Mouse (Mus musculus) hindbrain, embryonic 10.5 days (tissue): ENCODE results near the gene Sh2b2. TPM values are rescaled to one million over a fixed set of nuclear protein-coding genes. Genes with fewer than 3 reads are reported as not detected.
A peak's percentile ranks its signal among the peaks of the same experiment; 100 is the strongest.
"Not testable (repeated sequence)": the region's sequence is repeated elsewhere in the genome, so short reads cannot be mapped to it uniquely, and the experiment has no call there.

Experiments used
- DNase-seq: peaks from one replicate; pipeline ENCODE4 v3.0.0-alpha.2; 2017; ENCODE audit warnings: low spot score
- H3K27ac ChIP-seq: fragments of 300-500 bp; sonication (generic); 2 replicates; pipeline ENCODE4 v1.5.1; 2016; ENCODE audit warnings: mild to moderate bottlenecking, moderate library complexity
- H3K27me3 ChIP-seq: fragments of 300-500 bp; sonication (generic); 2 replicates; pipeline ENCODE4 v1.6.1; 2016; ENCODE audit warnings: mild to moderate bottlenecking; ENCODE audit not compliant: poor library complexity, insufficient read depth, severe bottlenecking
- H3K36me3 ChIP-seq: fragments of 300-500 bp; sonication (generic); 2 replicates; pipeline ENCODE4 v1.6.1; 2016; ENCODE audit warnings: mild to moderate bottlenecking, moderate library complexity
- H3K4me1 ChIP-seq: fragments of 300-500 bp; sonication (generic); replicated peaks from 2 replicates; pipeline ENCODE4 v1.6.1; 2016; ENCODE audit warnings: mild to moderate bottlenecking
- H3K4me3 ChIP-seq: fragments of 300-500 bp; sonication (generic); 2 replicates; pipeline ENCODE4 v1.5.1; 2016; ENCODE audit warnings: mild to moderate bottlenecking, moderate library complexity
- H3K9me3 ChIP-seq: fragments of 300-500 bp; sonication (generic); 2 replicates; pipeline ENCODE4 v1.6.1; 2016; ENCODE audit warnings: mild to moderate bottlenecking, moderate library complexity
- WGBS: fragments of 180-500 bp; shearing (Covaris S2); methylation state at CpG from one replicate; pipeline ENCODE4 v1.1.7; 2016; 5-methylcytosine and 5-hydroxymethylcytosine counted together
- polyA plus RNA-seq: library from polyadenylated mRNA; unstranded; fragments of >200 nt; fragmentation: Nextera tagmentation; extraction: Ambion mirVana; gene quantifications from 2 replicates; pipeline ENCODE4 v1.2.1, GENCODE M21; 2016

Sh2b2 gene
- polyA plus RNA-seq, 1 experiment from 2014 or later: 17.3 TPM

- no peak for DNase-seq
- H3K27ac ChIP-seq: no peak overlapping the region
- peaks cover 95% of the 10 kb centered on the region for H3K36me3 ChIP-seq
- H3K9me3 ChIP-seq: 0 out of 2 replicates have a peak, but pooled peaks cover 2% of the 10 kb centered on the region
- peaks cover 21% of the 10 kb centered on the region for H3K4me1 ChIP-seq
- peaks cover 6% of the 10 kb centered on the region for H3K27me3 ChIP-seq
- no peak overlapping the region for H3K4me3 ChIP-seq
- 83% methylated on average over 7 of the region's 7 CpGs for WGBS
These were observed 20.0 kb downstream of the Sh2b2 start for GRCm38 (mm10) chr5:136226246-136226876.

GRCm38 (mm10) chr5:136218585-136218984, 27.8 kb downstream of the Sh2b2 start:
- DNase-seq: no peak
- H3K4me1 ChIP-seq: no peaks in the 10 kb centered on the region
- peaks cover 11% of the 10 kb centered on the region for H3K9me3 ChIP-seq
- H3K4me3 ChIP-seq: no peak overlapping the region
- H3K27me3 ChIP-seq: no peaks in the 10 kb centered on the region
- H3K36me3 ChIP-seq: peaks cover 56% of the 10 kb centered on the region
- 80% methylated on average over 12 of the region's 12 CpGs for WGBS
- no peak overlapping the region for H3K27ac ChIP-seq

GRCm38 (mm10) chr5:136217932-136218381, 28.4 kb downstream of the Sh2b2 start:
- Histone ChIP-seq H3K9me3 (peaks cover 9% of the 10 kb centered on the region), H3K4me1 (no peaks in the 10 kb centered on the region), H3K36me3 (peaks cover 50% of the 10 kb centered on the region), H3K27me3 (no peaks in the 10 kb centered on the region), H3K27ac (no peak overlapping the region), H3K4me3 (no peak overlapping the region)
- DNase-seq: no peak
- WGBS: 73% methylated on average over 4 of the region's 4 CpGs

- DNase-seq: no peak
- 89% methylated on average over 18 of the region's 18 CpGs for WGBS
- H3K9me3 ChIP-seq: peaks cover 9% of the 10 kb centered on the region
These were observed 29.2 kb downstream of the Sh2b2 start for GRCm38 (mm10) chr5:136217004-136217665.

GRCm38 (mm10) chr5:136215958-136216357, 30.4 kb downstream of the Sh2b2 start:
- Histone ChIP-seq H3K4me1 (no peaks in the 10 kb centered on the region), H3K9me3 (peaks cover 9% of the 10 kb centered on the region), H3K36me3 (peaks cover 30% of the 10 kb centered on the region), H3K27me3 (no peaks in the 10 kb centered on the region), H3K27ac (no peak overlapping the region), H3K4me3 (no peak overlapping the region)
- no peak for DNase-seq
- 92% methylated on average over 5 of the region's 5 CpGs for WGBS

More at GRCm38 (mm10) chr5:136217004-136217665, 29.2 kb downstream of the Sh2b2 start:
- Histone ChIP-seq H3K27me3 (no peaks in the 10 kb centered on the region), H3K27ac (no peak overlapping the region), H3K4me3 (no peak overlapping the region), H3K4me1 (no peaks in the 10 kb centered on the region), H3K36me3 (peaks cover 41% of the 10 kb centered on the region)

GRCm38 (mm10) chr5:136215211-136215610, 31.1 kb downstream of the Sh2b2 start:
- DNase-seq: no peak
- Histone ChIP-seq H3K27me3 (no peaks in the 10 kb centered on the region), H3K36me3 (peaks cover 22% of the 10 kb centered on the region), H3K9me3 (peaks cover 9% of the 10 kb centered on the region), H3K27ac (no peak overlapping the region), H3K4me1 (no peaks in the 10 kb centered on the region), H3K4me3 (no peak overlapping the region)
- 84% methylated on average over 3 of the region's 3 CpGs for WGBS

GRCm38 (mm10) chr5:136213716-136214115, 32.6 kb downstream of the Sh2b2 start:
- no peak for DNase-seq
- Histone ChIP-seq H3K9me3 (peaks cover 9% of the 10 kb centered on the region), H3K4me1 (no peaks in the 10 kb centered on the region), H3K27ac (no peak overlapping the region), H3K36me3 (peaks cover 9% of the 10 kb centered on the region), H3K27me3 (no peaks in the 10 kb centered on the region), H3K4me3 (no peak overlapping the region)
- 88% methylated on average over 5 of the region's 5 CpGs for WGBS

GRCm38 (mm10) chr5:136212716-136213115, 33.6 kb downstream of the Sh2b2 start:
- Histone ChIP-seq H3K27me3 (no peaks in the 10 kb centered on the region), H3K36me3 (no peaks in the 10 kb centered on the region), H3K4me3 (no peak overlapping the region), H3K4me1 (no peaks in the 10 kb centered on the region), H3K9me3 (peaks cover 9% of the 10 kb centered on the region), H3K27ac (no peak overlapping the region)
- WGBS: 93% methylated on average over 11 of the region's 11 CpGs
- no peak for DNase-seq

- 91% methylated on average over 14 of the region's 14 CpGs for WGBS
- not testable (repeated sequence) for H3K27ac ChIP-seq, H3K36me3 ChIP-seq, H3K9me3 ChIP-seq, DNase-seq, H3K4me1 ChIP-seq, H3K4me3 ChIP-seq, H3K27me3 ChIP-seq
These were observed 34.8 kb downstream of the Sh2b2 start for GRCm38 (mm10) chr5:136211341-136212102.

GRCm38 (mm10) chr5:136210549-136210948, 35.8 kb downstream of the Sh2b2 start:
- no peak for DNase-seq
- Histone ChIP-seq H3K36me3 (no peaks in the 10 kb centered on the region), H3K9me3 (peaks cover 5% of the 10 kb centered on the region), H3K27me3 (no peaks in the 10 kb centered on the region), H3K4me1 (no peaks in the 10 kb centered on the region), H3K4me3 (no peak overlapping the region), H3K27ac (no peak overlapping the region)
- WGBS: 72% methylated on average over 5 of the region's 5 CpGs

- 31% methylated on average over 7 of the region's 7 CpGs for WGBS
- no peak overlapping the region for H3K4me3 ChIP-seq
- peak; percentile 73 for DNase-seq
- peaks cover 9% of the 10 kb centered on the region for H3K36me3 ChIP-seq
- H3K4me1 ChIP-seq: peaks cover 21% of the 10 kb centered on the region
- H3K27ac ChIP-seq: no peak overlapping the region
- no peaks in the 10 kb centered on the region for H3K27me3 ChIP-seq
- H3K9me3 ChIP-seq: no peaks in the 10 kb centered on the region
These were observed 44.5 kb downstream of the Sh2b2 start for GRCm38 (mm10) chr5:136201832-136202231.

- peak overlapping the region; percentile 93 for H3K27ac ChIP-seq
- peaks cover 32% of the 10 kb centered on the region for H3K36me3 ChIP-seq
- H3K4me3 ChIP-seq: peak overlapping the region; percentile 93
- H3K4me1 ChIP-seq: peaks cover 21% of the 10 kb centered on the region
- H3K9me3 ChIP-seq: no peaks in the 10 kb centered on the region
- H3K27me3 ChIP-seq: no peaks in the 10 kb centered on the region
- DNase-seq: peak; percentile 29
- WGBS: 42% methylated on average over 11 of the region's 11 CpGs
These were observed 46.8 kb downstream of the Sh2b2 start for GRCm38 (mm10) chr5:136199526-136199925.
